Mouse (Mus musculus) spleen, postnatal 36 days (tissue): Measurements from ENCODE around the gene Pfas.
A peak's percentile ranks its signal among the peaks of the same experiment; 100 is the strongest.
"Not testable (repeated sequence)": the region's sequence is repeated elsewhere in the genome, so short reads cannot be mapped to it uniquely, and the experiment has no call there.

ENCODE experiments used
- DNase-seq, 2 experiments: peaks; one replicate each; pipeline ENCODE4 v3.0.0; 2022; ENCODE audit warnings: low spot score in 2 of 2, mixed read lengths in 1 of 2

The Pfas gene

GRCm38 (mm10) chr11:68973250-68974058 lies 34.8 kb downstream of the Pfas start:
- DNase-seq: peak; percentile 67 to 73

- DNase-seq: no peak
These were observed 38.0 kb downstream of the Pfas start for GRCm38 (mm10) chr11:68970232-68970631.

GRCm38 (mm10) chr11:68968752-68969151 lies 39.5 kb downstream of the Pfas start:
- no peak for DNase-seq

- DNase-seq: peak; percentile 91
These were observed 40.6 kb downstream of the Pfas start, which contains the start of gene Slc25a35 for GRCm38 (mm10) chr11:68967337-68968282. Gene Slc25a35 (plus strand): TSS chr11:68968131.

GRCm38 (mm10) chr11:68966554-68966953 lies 41.7 kb downstream of the Pfas start:
- DNase-seq: no peak

- DNase-seq: peak; percentile 43 to 68
These were observed 42.4 kb downstream of the Pfas start for GRCm38 (mm10) chr11:68965845-68966244.

- DNase-seq: no peak
These were observed 43.2 kb downstream of the Pfas start for GRCm38 (mm10) chr11:68965050-68965449.

GRCm38 (mm10) chr11:68963405-68963804 lies 44.9 kb downstream of the Pfas start:
- DNase-seq: no peak

GRCm38 (mm10) chr11:68962159-68962558 lies 46.1 kb downstream of the Pfas start:
- not testable (repeated sequence) for DNase-seq

- DNase-seq: no peak
These were observed 46.7 kb downstream of the Pfas start for GRCm38 (mm10) chr11:68961596-68961995.

- DNase-seq: no peak
These were observed 50.3 kb downstream of the Pfas start for GRCm38 (mm10) chr11:68957971-68958370.

- DNase-seq: no peak
These were observed 51.0 kb downstream of the Pfas start, which contains the start of gene Arhgef15 for GRCm38 (mm10) chr11:68957308-68957707. Gene Arhgef15 (minus strand): TSS chr11:68957480.

- no peak for DNase-seq
These were observed 51.6 kb downstream of the Pfas start for GRCm38 (mm10) chr11:68956697-68957096.

- DNase-seq: no peak
These were observed 52.2 kb downstream of the Pfas start for GRCm38 (mm10) chr11:68956107-68956506.

GRCm38 (mm10) chr11:68955473-68955872 lies 52.8 kb downstream of the Pfas start:
- no peak for DNase-seq

- no peak for DNase-seq
These were observed 53.9 kb downstream of the Pfas start for GRCm38 (mm10) chr11:68954408-68954807.

GRCm38 (mm10) chr11:68953903-68954302 lies 54.4 kb downstream of the Pfas start:
- DNase-seq: no peak

GRCm38 (mm10) chr11:68947542-68947993 lies 60.7 kb downstream of the Pfas start:
- no peak for DNase-seq

- DNase-seq: no peak
These were observed 61.3 kb downstream of the Pfas start for GRCm38 (mm10) chr11:68946806-68947440.

GRCm38 (mm10) chr11:68946001-68946400 lies 62.3 kb downstream of the Pfas start:
- no peak for DNase-seq

GRCm38 (mm10) chr11:68945245-68945644 lies 63.0 kb downstream of the Pfas start:
- DNase-seq: no peak

GRCm38 (mm10) chr11:68942731-68943130 lies 65.5 kb downstream of the Pfas start:
- no peak for DNase-seq
